Mouse (Mus musculus) embryo, embryonic 10.5 days (tissue): ENCODE measurements around the gene Tfpt.
"Not testable (repeated sequence)": the region's sequence is repeated elsewhere in the genome, so short reads cannot be mapped to it uniquely, and the experiment has no call there.

Source experiments
- DNase-seq: peaks from one replicate; pipeline ENCODE4 v3.0.0-alpha.2; 2015; ENCODE audit warnings: low spot score

Tfpt gene

GRCm38 (mm10) chr7:3574216-3574615, 55.5 kb downstream of the Tfpt start:
- DNase-seq, result no peak

GRCm38 (mm10) chr7:3571847-3572246, 57.9 kb downstream of the Tfpt start:
- DNase-seq, result no peak

- not testable (repeated sequence) for DNase-seq
Observed at GRCm38 (mm10) chr7:3570580-3570979, 59.1 kb downstream of the Tfpt start.
